Mouse (Mus musculus) forebrain, embryonic 10.5 days (tissue): ENCODE results near the gene Recql5. TPM values are rescaled to one million over a fixed set of nuclear protein-coding genes. Genes with fewer than 3 reads are reported as not detected.
"Not testable (repeated sequence)": the region's sequence is repeated elsewhere in the genome, so short reads cannot be mapped to it uniquely, and the experiment has no call there.

ENCODE experiments used
- DNase-seq: peaks from one replicate; pipeline ENCODE4 v3.0.0-alpha.2; 2017; ENCODE audit warnings: low spot score; ENCODE audit errors: extremely low spot score
- H3K27ac ChIP-seq: fragments of 300-500 bp; sonication (generic); 2 replicates; pipeline ENCODE4 v1.5.1; 2016; ENCODE audit warnings: mild to moderate bottlenecking
- H3K27me3 ChIP-seq: fragments of 300-500 bp; sonication (generic); 2 replicates; pipeline ENCODE4 v1.6.1; 2016; ENCODE audit warnings: mild to moderate bottlenecking; ENCODE audit not compliant: poor library complexity, severe bottlenecking
- H3K36me3 ChIP-seq: fragments of 300-500 bp; sonication (generic); replicated peaks from 2 replicates; pipeline ENCODE4 v1.6.1; 2016; ENCODE audit warnings: mild to moderate bottlenecking, moderate library complexity
- H3K4me1 ChIP-seq: fragments of 300-500 bp; sonication (generic); 2 replicates; pipeline ENCODE4 v1.6.1; 2016
- H3K4me3 ChIP-seq: fragments of 300-500 bp; sonication (generic); 2 replicates; pipeline ENCODE4 v1.5.1; 2016; ENCODE audit warnings: mild to moderate bottlenecking, moderate library complexity
- H3K9me3 ChIP-seq: fragments of 300-500 bp; sonication (generic); 2 replicates; pipeline ENCODE4 v1.6.1; 2016; ENCODE audit warnings: mild to moderate bottlenecking, moderate library complexity
- WGBS: fragments of 180-500 bp; shearing (Covaris S2); methylation state at CpG from one replicate; pipeline ENCODE4 v1.1.7; 2016; 5-methylcytosine and 5-hydroxymethylcytosine counted together
- polyA plus RNA-seq: library from polyadenylated mRNA; unstranded; fragments of >200 nt; fragmentation: Nextera tagmentation; extraction: Ambion mirVana; gene quantifications from 2 replicates; pipeline ENCODE4 v1.2.1, GENCODE M21; 2016

The Recql5 gene
- polyA plus RNA-seq, 1 experiment from 2014 or later, result 35.0 TPM

DNA sequence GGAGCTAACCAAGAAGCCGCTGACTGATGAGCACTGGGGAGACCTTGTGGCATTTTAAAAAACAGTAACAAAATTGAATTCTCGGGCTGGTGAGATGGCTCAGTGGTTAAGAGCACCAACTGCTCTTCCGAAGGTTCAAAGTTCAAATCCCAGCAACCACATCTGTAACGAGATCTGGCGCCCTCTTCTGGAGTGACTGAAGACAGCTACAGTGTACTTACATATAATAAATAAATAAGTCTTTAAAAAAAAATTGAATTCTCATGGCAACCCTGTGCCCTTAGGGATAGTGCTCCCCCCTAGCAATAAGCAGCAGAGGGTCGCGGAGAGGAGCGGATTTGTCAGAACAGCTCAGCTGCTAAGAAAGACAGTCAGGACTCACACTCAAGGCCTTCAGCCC lies 69.4 kb downstream of the Recql5 start:
- WGBS, result 86% methylated on average over 8 of the region's 8 CpGs

DNA sequence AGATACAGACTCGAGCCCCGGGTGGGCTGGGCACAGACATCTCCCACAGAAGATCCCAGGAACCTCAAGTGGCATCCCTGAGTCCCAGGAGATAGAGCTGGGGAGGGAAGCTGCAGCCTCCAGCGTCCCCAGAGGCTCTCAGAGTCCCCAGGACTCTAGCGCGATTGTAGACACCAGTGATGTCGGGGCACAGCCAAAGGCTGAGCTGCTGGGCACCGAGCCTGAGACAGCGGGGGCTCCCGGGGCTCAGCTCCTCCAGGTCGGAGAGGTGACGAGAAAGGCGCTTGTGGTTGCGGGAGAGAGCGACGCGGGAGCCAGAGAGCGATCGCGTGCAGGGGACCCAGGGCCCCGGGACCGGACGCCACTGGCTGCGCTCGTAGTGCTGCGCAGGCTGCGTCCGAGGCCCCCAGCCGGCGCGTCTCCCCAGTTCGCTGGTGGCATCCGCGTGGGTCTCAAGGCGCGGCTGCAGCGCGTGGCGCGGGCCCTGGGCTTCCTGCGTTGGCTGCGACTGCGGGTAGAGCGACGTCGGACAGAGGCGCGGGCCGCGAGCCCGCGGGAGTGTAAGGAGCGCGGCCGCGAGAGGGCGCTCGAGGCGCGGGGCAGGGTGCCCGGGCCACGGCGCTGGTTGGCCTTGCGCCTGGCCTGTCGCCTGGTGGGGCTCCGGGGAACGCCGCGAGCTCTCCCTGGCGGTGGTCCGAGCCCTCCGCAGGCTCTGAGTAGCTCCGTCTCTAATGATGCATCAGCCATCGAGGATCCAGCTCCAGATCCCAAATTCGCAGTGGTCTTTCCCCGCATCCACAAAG lies 73.9 kb downstream of the Recql5 start:
- Histone ChIP-seq H3K36me3 (no peaks in the 10 kb centered on the region), H3K9me3 (no peaks in the 10 kb centered on the region), H3K27ac (peak overlapping the region; percentile 26; the same call in 1 of the 2 replicates), H3K4me3 (peak overlapping the region; percentile 45), H3K4me1 (peaks cover 20% of the 10 kb centered on the region), H3K27me3 (peaks cover 83% of the 10 kb centered on the region)
- 2% methylated on average over 75 of the region's 75 CpGs for WGBS
- DNase-seq, result peak; percentile 83

More for the DNA sequence above, 69.4 kb downstream of the Recql5 start:
- no peak overlapping the region for H3K4me3 ChIP-seq
- H3K9me3 ChIP-seq, result no peaks in the 10 kb centered on the region
- peaks cover 28% of the 10 kb centered on the region for H3K4me1 ChIP-seq
- no peak overlapping the region for H3K27ac ChIP-seq
- peaks cover 51% of the 10 kb centered on the region for H3K27me3 ChIP-seq
- no peaks in the 10 kb centered on the region for H3K36me3 ChIP-seq
- DNase-seq, result no peak

DNA sequence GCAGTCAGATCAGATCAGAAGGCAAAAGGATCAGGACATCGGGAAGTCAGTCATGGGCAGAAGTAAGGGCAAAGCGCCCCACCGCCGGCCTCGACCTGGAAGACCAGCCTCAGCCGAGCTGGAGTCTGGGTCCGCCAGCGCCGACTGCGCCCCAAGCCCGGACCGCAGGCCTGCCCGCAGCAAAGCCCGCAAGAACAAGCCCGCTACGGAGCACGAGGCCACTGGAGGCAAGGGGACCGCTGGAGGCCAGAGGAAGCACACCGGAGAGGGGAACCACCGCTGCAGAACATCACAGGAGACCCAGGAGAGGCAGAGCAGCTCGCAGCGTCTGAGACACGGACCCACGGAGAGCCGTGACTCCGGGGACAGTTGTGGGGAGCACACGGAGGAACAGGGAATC lies 74.9 kb downstream of the Recql5 start, which contains the start of gene Myo15b:
TSS of gene Myo15b (plus strand) at position 53 of the 400 bp plus-strand sequence.
- H3K4me1 ChIP-seq, result peaks cover 20% of the 10 kb centered on the region
- H3K36me3 ChIP-seq, result no peaks in the 10 kb centered on the region
- peak; percentile 32 for DNase-seq
- peaks cover 82% of the 10 kb centered on the region for H3K27me3 ChIP-seq
- H3K4me3 ChIP-seq, result peak within 1 kb of the TSS; percentile 45
- H3K27ac ChIP-seq, result peak within 1 kb of the TSS; percentile 26; the same call in 1 of the 2 replicates
- 11% methylated on average over 27 of the region's 27 CpGs for WGBS
- no peaks in the 10 kb centered on the region for H3K9me3 ChIP-seq

DNA sequence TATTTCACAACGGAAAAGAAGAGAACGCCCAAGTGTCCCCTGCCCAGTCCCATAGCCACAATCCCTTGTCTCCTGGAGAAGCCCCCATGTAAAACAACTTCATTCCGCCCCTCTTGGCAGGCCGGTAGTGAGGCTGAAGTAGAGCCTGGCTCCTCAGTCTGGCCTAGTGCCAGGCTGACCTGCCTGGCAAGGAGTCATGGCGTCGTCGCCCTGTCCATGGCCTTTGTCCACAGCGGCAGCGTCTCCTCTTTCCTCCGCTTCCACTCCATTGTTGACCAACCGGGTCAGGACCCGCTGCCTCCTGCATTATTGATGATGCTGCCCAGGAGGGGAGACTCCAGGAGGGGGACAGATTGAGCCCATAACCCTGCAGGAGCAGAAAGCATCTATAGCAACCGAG lies 75.3 kb downstream of the Recql5 start:
- no peak for DNase-seq
- Histone ChIP-seq H3K4me3 (peak overlapping the region; percentile 45; the same call in 1 of the 2 replicates), H3K27ac (no peak overlapping the region), H3K4me1 (peaks cover 20% of the 10 kb centered on the region), H3K27me3 (peaks cover 79% of the 10 kb centered on the region), H3K36me3 (no peaks in the 10 kb centered on the region), H3K9me3 (no peaks in the 10 kb centered on the region)
- 53% methylated on average over 13 of the region's 13 CpGs for WGBS

DNA sequence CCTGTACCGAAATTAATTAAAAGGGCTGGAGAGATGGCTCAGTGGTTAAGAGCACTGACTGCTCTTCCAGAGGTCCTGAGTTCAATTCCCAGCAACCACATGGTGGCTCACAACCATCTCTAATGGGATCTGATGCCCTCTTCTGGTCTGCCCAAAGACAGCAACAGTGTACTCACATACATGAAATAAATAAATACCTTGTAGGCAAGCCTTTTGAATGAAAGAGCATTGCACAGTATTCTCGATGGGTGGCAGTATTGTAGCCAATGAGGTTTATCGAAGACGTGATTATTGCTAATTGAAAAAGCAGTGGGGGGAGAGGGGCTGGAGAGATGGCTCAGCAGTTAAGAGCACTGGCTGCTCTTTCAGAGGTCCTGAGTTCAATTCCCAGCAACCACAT lies 76.1 kb downstream of the Recql5 start:
- peaks cover 71% of the 10 kb centered on the region for H3K27me3 ChIP-seq

DNA sequence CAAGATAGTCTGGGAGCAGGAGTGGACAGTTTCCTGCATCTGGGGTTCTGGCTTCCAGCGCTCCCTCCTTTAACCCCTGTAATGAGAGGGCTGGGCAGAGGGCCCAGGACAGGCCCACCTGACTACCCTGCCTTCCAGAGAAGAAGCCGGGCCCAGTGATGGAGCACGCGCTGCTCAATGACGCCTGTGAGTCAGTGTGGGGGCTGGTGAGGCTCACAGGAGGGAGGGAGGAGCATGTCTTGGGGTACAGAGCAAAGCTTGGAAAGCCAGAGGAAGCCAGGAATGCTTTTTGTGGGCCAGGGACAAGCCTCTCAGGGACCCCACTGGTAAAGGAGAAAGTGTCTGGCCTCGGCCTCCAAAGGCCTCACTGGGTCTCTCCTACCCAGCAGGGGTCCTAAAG lies 78.6 kb downstream of the Recql5 start:
- Histone ChIP-seq H3K4me3 (no peak overlapping the region), H3K27ac (no peak overlapping the region), H3K9me3 (no peaks in the 10 kb centered on the region), H3K27me3 (peaks cover 47% of the 10 kb centered on the region), H3K36me3 (peaks cover 11% of the 10 kb centered on the region), H3K4me1 (peaks cover 15% of the 10 kb centered on the region)
- 81% methylated on average over 6 of the region's 6 CpGs for WGBS
- DNase-seq, result no peak

More for the DNA sequence above, 76.1 kb downstream of the Recql5 start:
- H3K9me3 ChIP-seq, H3K27ac ChIP-seq, DNase-seq, H3K36me3 ChIP-seq, H3K4me3 ChIP-seq: not testable (repeated sequence)
- H3K4me1 ChIP-seq, result peaks cover 20% of the 10 kb centered on the region
- 93% methylated on average over 4 of the region's 4 CpGs for WGBS

DNA sequence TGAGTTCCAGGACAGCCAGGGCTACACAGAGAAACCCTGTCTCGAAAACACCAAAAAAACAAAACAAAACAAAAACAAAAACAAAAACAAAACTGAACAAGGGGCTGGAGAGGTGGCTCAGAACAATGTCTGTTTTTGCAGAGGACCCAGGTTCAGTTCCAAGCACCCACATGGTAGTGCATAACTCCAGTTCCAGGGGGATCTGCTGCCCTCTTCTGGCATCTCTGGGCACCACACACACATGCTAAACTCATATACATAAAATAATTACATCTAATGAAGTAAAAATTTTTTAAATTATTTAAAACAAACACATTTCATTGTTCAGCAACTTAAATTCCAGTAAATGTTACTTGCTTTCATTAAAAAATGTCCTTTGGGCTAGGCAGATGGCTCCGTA lies 87.5 kb downstream of the Recql5 start:
- Histone ChIP-seq H3K4me3 (no peak overlapping the region), H3K9me3 (peaks cover 7% of the 10 kb centered on the region; the same call in 1 of the 2 replicates), H3K36me3 (peaks cover 20% of the 10 kb centered on the region), H3K27ac (no peak overlapping the region), H3K27me3 (no peaks in the 10 kb centered on the region), H3K4me1 (peaks cover 34% of the 10 kb centered on the region)
- 91% methylated on average over 2 of the region's 2 CpGs for WGBS
- no peak for DNase-seq

DNA sequence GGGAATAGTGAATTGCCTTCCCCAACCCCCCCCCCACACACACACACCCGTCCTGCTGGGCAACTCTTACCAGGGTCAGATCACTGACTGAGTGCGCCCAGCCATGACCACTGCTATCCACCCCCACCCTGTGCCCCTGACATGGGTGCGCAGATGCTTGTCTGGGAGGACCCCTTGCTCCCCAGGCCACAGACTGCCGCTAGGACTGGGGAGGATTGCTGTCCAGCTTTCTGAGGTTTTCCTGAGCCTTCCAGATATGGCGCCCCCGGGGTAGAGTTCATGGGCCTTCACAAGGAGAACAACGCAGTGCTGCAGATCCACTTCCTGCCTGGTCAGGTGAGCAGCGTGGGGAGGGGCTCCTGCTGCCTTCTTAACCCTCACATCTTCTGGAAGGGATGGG lies 89.0 kb downstream of the Recql5 start:
- 62% methylated on average over 8 of the region's 8 CpGs for WGBS
- Histone ChIP-seq H3K27me3 (0 out of 2 replicates have a peak, but pooled peaks cover 2% of the 10 kb centered on the region), H3K36me3 (peaks cover 12% of the 10 kb centered on the region; the same call in 1 of the 2 replicates), H3K4me1 (peaks cover 45% of the 10 kb centered on the region), H3K4me3 (no peak overlapping the region), H3K27ac (peak overlapping the region; percentile 63), H3K9me3 (peaks cover 7% of the 10 kb centered on the region; the same call in 1 of the 2 replicates)
- DNase-seq, result no peak

DNA sequence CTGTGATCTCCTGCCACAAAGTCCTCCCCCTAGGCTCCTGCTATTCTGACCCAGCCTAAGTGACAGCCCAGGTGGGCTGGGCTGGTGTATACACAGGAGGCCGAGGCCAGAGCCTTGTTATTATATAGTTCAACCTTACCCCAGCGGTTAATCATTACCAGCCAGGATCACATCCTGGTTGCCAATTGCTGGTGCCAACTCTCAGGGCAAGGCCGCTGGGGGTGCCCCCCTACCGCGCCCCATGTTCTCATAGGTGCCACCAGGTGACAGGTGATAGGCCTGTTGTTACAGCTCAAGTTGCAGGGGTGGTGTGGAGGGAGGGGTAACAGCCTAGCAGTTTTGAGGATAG lies 89.4 kb downstream of the Recql5 start:
- Histone ChIP-seq H3K9me3 (peaks cover 7% of the 10 kb centered on the region; the same call in 1 of the 2 replicates), H3K27ac (peak overlapping the region; percentile 63; the same call in 1 of the 2 replicates), H3K27me3 (0 out of 2 replicates have a peak, but pooled peaks cover 6% of the 10 kb centered on the region), H3K4me1 (peaks cover 49% of the 10 kb centered on the region), H3K4me3 (no peak overlapping the region), H3K36me3 (peaks cover 12% of the 10 kb centered on the region; the same call in 1 of the 2 replicates)
- 91% methylated on average over 5 of the region's 5 CpGs for WGBS
- DNase-seq, result no peak

DNA sequence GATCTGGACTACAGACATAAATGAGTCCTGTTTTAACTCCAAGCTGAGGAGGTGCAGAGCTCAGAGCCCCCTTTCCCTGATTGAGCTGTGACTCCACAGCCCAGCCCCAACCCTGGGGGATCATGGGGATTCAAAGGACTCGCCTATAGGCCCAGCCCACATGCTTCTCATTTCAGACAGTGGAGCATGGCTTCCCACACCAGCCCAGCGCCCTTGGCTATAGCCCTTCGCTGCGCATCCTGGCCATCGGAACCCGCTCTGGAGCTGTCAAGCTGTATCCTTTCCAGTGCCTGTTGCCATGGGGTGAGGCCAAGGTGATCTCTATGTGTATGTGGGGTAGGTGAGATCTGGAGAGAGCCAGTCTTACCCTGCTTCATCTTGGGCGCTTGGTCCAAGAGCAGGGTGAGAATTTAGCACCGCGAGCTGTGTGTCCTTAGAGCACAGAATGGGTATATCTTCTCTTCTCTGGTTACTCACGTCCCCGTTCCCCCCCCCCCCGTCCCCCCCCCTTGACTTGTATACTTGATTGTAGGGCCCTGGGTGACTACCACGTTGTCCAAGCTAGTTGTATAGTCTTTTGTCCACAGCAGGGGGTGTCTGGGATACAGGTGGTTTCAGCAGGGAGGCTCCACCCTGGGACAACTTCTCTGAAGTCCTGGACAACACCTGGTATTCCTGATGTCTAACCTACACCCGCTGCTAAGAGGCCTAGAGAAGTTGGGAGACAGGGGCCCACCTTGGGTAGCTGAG lies 90.0 kb downstream of the Recql5 start:
- Histone ChIP-seq H3K27ac (peak overlapping the region; percentile 81; the same call in 1 of the 2 replicates), H3K9me3 (peaks cover 7% of the 10 kb centered on the region; the same call in 1 of the 2 replicates), H3K4me3 (no peak overlapping the region), H3K36me3 (peaks cover 12% of the 10 kb centered on the region; the same call in 1 of the 2 replicates), H3K4me1 (peaks cover 53% of the 10 kb centered on the region), H3K27me3 (0 out of 2 replicates have a peak, but pooled peaks cover 11% of the 10 kb centered on the region)
- DNase-seq, result no peak
- 84% methylated on average over 13 of the region's 14 CpGs for WGBS
